Mouse (Mus musculus): ENCODE measurements at regions not wholly inside any gene's neighbourhood (a gene's known extent, or its start where the extent isn't known, plus 50 kb on each side); places are given as distances from the start of the nearest gene placed in this dataset.

DNA sequence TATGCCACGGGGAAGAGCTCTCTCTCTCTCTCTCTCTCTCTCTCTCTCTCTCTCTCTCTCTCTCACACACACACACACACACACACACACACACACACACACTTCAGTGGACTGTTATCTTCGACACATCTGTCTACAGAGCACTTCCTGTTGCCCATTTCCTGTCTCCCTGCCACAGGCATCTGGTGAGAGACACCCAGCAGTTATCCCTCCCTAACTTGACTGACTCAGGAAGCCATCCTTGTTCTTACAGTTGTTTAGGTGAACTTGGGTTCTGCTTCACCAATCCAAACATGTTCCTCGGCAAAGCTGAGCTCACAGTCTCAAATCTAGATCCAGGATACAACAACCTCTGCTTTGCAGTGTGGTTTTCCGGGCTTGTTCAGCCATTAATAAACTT is 119.6 kb downstream of the Gm12728 start:
- no peak for TF ChIP-seq HCFC1 (IDR thresholded peaks at IDR 0.05; ENCODE audit: borderline replicate concordance, insufficient read depth, low read length)
- no peak for TF ChIP-seq ZC3H11A (IDR thresholded peaks at IDR 0.05; ENCODE audit: borderline replicate concordance, low read depth, low read length)
- TF ChIP-seq MAFK (IDR thresholded peaks at IDR 0.05; ENCODE audit: insufficient read depth, low read depth, low read length), result no peak
- no peak for TF ChIP-seq ZNF384 (IDR thresholded peaks at IDR 0.05; ENCODE audit: low read depth, low read length)
- TF ChIP-seq CHD2 (IDR thresholded peaks at IDR 0.05; ENCODE audit: low read depth, low read length), result no peak
